Comparison of ENCODE assay signal across 14 mouse cellular contexts in genomic region chr12:74188815-74189214, GRCm38 (mm10).
DNase-seq lines count a peak whose midpoint lies in the region; ATAC-seq and TF ChIP-seq lines count a peak whose summit lies in the region.
"Had no signal": no experiment of that assay in that cellular context is flagged by ENCODE, and none has a peak within 500 bp of the region (broad histone marks: within the 10 kb centered on the region; RNA-seq: fewer than 3 reads in every experiment).

No protein-coding gene starts in this region.

- no peaks in the 10 kb centered on the region for H3K36me3 ChIP-seq in hindbrain, embryonic 16.5 days (ENCODE audit: control insufficient read depth, insufficient read depth, low read length)
- no peaks in the 10 kb centered on the region for H3K36me3 ChIP-seq in hindbrain, embryonic 14.5 days (replicated peaks; ENCODE audit: control insufficient read depth, insufficient read depth)
- H3K36me3 ChIP-seq in forebrain, embryonic 13.5 days (ENCODE audit: poor library complexity, severe bottlenecking) = no peaks in the 10 kb centered on the region
- H3K36me3 ChIP-seq in liver, postnatal 0 days (replicated peaks; ENCODE audit: insufficient read depth, low read length) = no peaks in the 10 kb centered on the region
- H3K36me3 ChIP-seq: liver, embryonic 13.5 days had no signal

- no peak for TF ChIP-seq EP300 in liver, postnatal 0 days (IDR thresholded peaks at IDR 0.05; ENCODE audit: low read depth)

- no peak overlapping the region for H3K4me3 ChIP-seq in hindbrain, embryonic 16.5 days (ENCODE audit: low read length)
- H3K4me3 ChIP-seq in hindbrain, embryonic 14.5 days (replicated peaks; ENCODE audit: low read length) = no peak overlapping the region
- H3K4me3 ChIP-seq in forebrain, embryonic 13.5 days = no peak overlapping the region
- no peak overlapping the region for H3K4me3 ChIP-seq in liver, postnatal 0 days (ENCODE audit: low read depth, low read length)
- H3K4me3 ChIP-seq: liver, embryonic 13.5 days had no signal

- peak; percentile 58; the same call in 1 of the 2 replicates for ATAC-seq in hindbrain, embryonic 16.5 days
- ATAC-seq in hindbrain, embryonic 14.5 days (ENCODE audit: low FRiP score) = no peak
- ATAC-seq in forebrain, embryonic 13.5 days = peak; percentile 71; the same call in 1 of the 2 replicates
- ATAC-seq in liver, postnatal 0 days = no peak
- ATAC-seq: CD4-positive, CD25-positive, alpha-beta regulatory T cell, adult 4 months; inflammation-experienced regulatory T-cells, adult 6 months had no signal

- 40% methylated on average over 7 of the region's 7 CpGs for WGBS in hindbrain, embryonic 16.5 days
- 58% methylated on average over 7 of the region's 7 CpGs for WGBS in hindbrain, embryonic 14.5 days
- WGBS in forebrain, embryonic 13.5 days = 36% methylated on average over 7 of the region's 7 CpGs
- 68% methylated on average over 7 of the region's 7 CpGs for WGBS in liver, postnatal 0 days (ENCODE audit: insufficient replicate concordance)

- no peak overlapping the region for H3K27ac ChIP-seq in hindbrain, embryonic 16.5 days (ENCODE audit: low read depth, low read length)
- no peak overlapping the region for H3K27ac ChIP-seq in hindbrain, embryonic 14.5 days
- no peak overlapping the region for H3K27ac ChIP-seq in forebrain, embryonic 13.5 days
- no peak overlapping the region for H3K27ac ChIP-seq in liver, postnatal 0 days (ENCODE audit: low read depth)
- H3K27ac ChIP-seq: liver, embryonic 13.5 days had no signal

- TF ChIP-seq CTCF in liver, postnatal 0 days (IDR thresholded peaks at IDR 0.05; ENCODE audit: low read depth) = no peak

- H3K4me2 ChIP-seq in hindbrain, embryonic 16.5 days (ENCODE audit: low read length) = no peak overlapping the region
- H3K4me2 ChIP-seq in hindbrain, embryonic 14.5 days (replicated peaks) = no peak overlapping the region
- H3K4me2 ChIP-seq in forebrain, embryonic 13.5 days = no peak overlapping the region
- H3K4me2 ChIP-seq in liver, postnatal 0 days (ENCODE audit: low read depth, low read length) = no peak overlapping the region
- H3K4me2 ChIP-seq: liver, embryonic 13.5 days had no signal

- no peak overlapping the region for H3K9ac ChIP-seq in hindbrain, embryonic 16.5 days (ENCODE audit: low read depth, low read length)
- no peak overlapping the region for H3K9ac ChIP-seq in hindbrain, embryonic 14.5 days
- H3K9ac ChIP-seq in forebrain, embryonic 13.5 days = no peak overlapping the region
- no peak overlapping the region for H3K9ac ChIP-seq in liver, postnatal 0 days (replicated peaks)
- H3K9ac ChIP-seq: liver, embryonic 13.5 days had no signal

- H3K9me3 ChIP-seq in hindbrain, embryonic 16.5 days (ENCODE audit: control insufficient read depth, low read length) = no peaks in the 10 kb centered on the region
- peaks cover 4% of the 10 kb centered on the region; the same call in 1 of the 2 replicates for H3K9me3 ChIP-seq in hindbrain, embryonic 14.5 days (ENCODE audit: control insufficient read depth, low read length)
- no peaks in the 10 kb centered on the region for H3K9me3 ChIP-seq in forebrain, embryonic 13.5 days (replicated peaks)
- no peaks in the 10 kb centered on the region for H3K9me3 ChIP-seq in liver, postnatal 0 days (ENCODE audit: low read length)
- H3K9me3 ChIP-seq: liver, embryonic 13.5 days had no signal

- H3K4me1 ChIP-seq in hindbrain, embryonic 16.5 days (ENCODE audit: control insufficient read depth, insufficient read depth, low read depth, low read length) = no peaks in the 10 kb centered on the region
- no peaks in the 10 kb centered on the region for H3K4me1 ChIP-seq in hindbrain, embryonic 14.5 days (replicated peaks; ENCODE audit: control insufficient read depth, insufficient read depth, low read length)
- H3K4me1 ChIP-seq in forebrain, embryonic 13.5 days = 0 out of 2 replicates have a peak, but pooled peaks cover 2% of the 10 kb centered on the region
- H3K4me1 ChIP-seq in liver, postnatal 0 days (ENCODE audit: insufficient read depth) = no peaks in the 10 kb centered on the region
- H3K4me1 ChIP-seq: liver, embryonic 13.5 days had no signal

- no peak for DNase-seq in hindbrain, embryonic 14.5 days (ENCODE audit: low spot score)
- DNase-seq in layer of hippocampus, adult 9-11 months = peak; percentile 78
- peak; percentile 28 for DNase-seq in right cerebral cortex, adult 18-20 months
- DNase-seq in adrenal gland, postnatal 25 days = no peak
- no peak for DNase-seq in urinary bladder, adult 18-20 months (ENCODE audit: low spot score in 2 of 2)
- no peak for DNase-seq in liver, postnatal 0 days
- DNase-seq: adrenal gland, postnatal 10 days; cerebellum, adult 11 months; gastrocnemius, postnatal 14 days; liver, embryonic 13.5 days had no signal

- H3K27me3 ChIP-seq in hindbrain, embryonic 16.5 days (replicated peaks; ENCODE audit: control insufficient read depth, insufficient read depth, low read length) = no peaks in the 10 kb centered on the region
- no peaks in the 10 kb centered on the region for H3K27me3 ChIP-seq in hindbrain, embryonic 14.5 days (ENCODE audit: control insufficient read depth, insufficient read depth, low read length)
- no peaks in the 10 kb centered on the region for H3K27me3 ChIP-seq in forebrain, embryonic 13.5 days
- no peaks in the 10 kb centered on the region for H3K27me3 ChIP-seq in liver, postnatal 0 days (ENCODE audit: insufficient read depth, low read length)
- H3K27me3 ChIP-seq: liver, embryonic 13.5 days had no signal

Comparison
In these comparisons a context has a peak if more than half of its experiments do, and no peak if none do; other contexts are left out.
1. ATAC-seq: peak in hindbrain, embryonic 16.5 days (single experiment) and forebrain, embryonic 13.5 days (single experiment); none in hindbrain, embryonic 14.5 days (single experiment) and liver, postnatal 0 days (single experiment).
2. DNase-seq: peak in layer of hippocampus, adult 9-11 months (single experiment) and right cerebral cortex, adult 18-20 months (single experiment); none in hindbrain, embryonic 14.5 days (single experiment), adrenal gland, postnatal 25 days (single experiment), urinary bladder, adult 18-20 months (0 of 2) and liver, postnatal 0 days (single experiment).